Mouse (Mus musculus) lung, adult 18-20 months (tissue): ENCODE measurements at regions not wholly inside any gene's neighbourhood (a gene's known extent, or its start where the extent isn't known, plus 50 kb on each side); places are given as distances from the start of the nearest gene placed in this dataset.

ENCODE experiments used
- DNase-seq, 2 experiments: peaks; one replicate each; pipeline ENCODE4 v3.0.0; 2022; ENCODE audit warnings: mixed read lengths in 2 of 2

- DNase-seq = no peak
These were observed 80.0 kb downstream of the Tex36 start for GRCm38 (mm10) chr7:133521936-133522335.

- DNase-seq = no peak
These were observed 83.0 kb downstream of the Tex36 start for GRCm38 (mm10) chr7:133518926-133519325.

GRCm38 (mm10) chr7:133517576-133517975 lies 84.4 kb downstream of the Tex36 start:
- no peak for DNase-seq

GRCm38 (mm10) chr7:133510926-133511325 lies 91.0 kb downstream of the Tex36 start:
- DNase-seq = no peak

GRCm38 (mm10) chr7:133509486-133509885 lies 92.5 kb downstream of the Tex36 start:
- no peak for DNase-seq

GRCm38 (mm10) chr7:133508370-133509012 lies 93.5 kb downstream of the Tex36 start:
- no peak for DNase-seq

- DNase-seq = no peak
These were observed 96.3 kb downstream of the Tex36 start for GRCm38 (mm10) chr7:133505628-133506027.

- no peak for DNase-seq
These were observed 98.0 kb downstream of the Tex36 start for GRCm38 (mm10) chr7:133503946-133504345.

GRCm38 (mm10) chr7:133502731-133503130 lies 99.2 kb downstream of the Tex36 start:
- no peak for DNase-seq

GRCm38 (mm10) chr7:133497551-133497950 lies 104.4 kb downstream of the Tex36 start:
- DNase-seq = no peak

GRCm38 (mm10) chr7:133494982-133495550 lies 106.9 kb downstream of the Tex36 start:
- DNase-seq = no peak

GRCm38 (mm10) chr7:133494256-133494981 lies 107.5 kb downstream of the Tex36 start:
- peak in 1 of 2 experiments; percentile 5 for DNase-seq

- no peak for DNase-seq
These were observed 109.3 kb downstream of the Tex36 start for GRCm38 (mm10) chr7:133492626-133493025.

- DNase-seq = peak in 1 of 2 experiments; percentile 30
These were observed 113.9 kb downstream of the Tex36 start for GRCm38 (mm10) chr7:133487887-133488630.

GRCm38 (mm10) chr7:133484430-133484841 lies 117.5 kb downstream of the Tex36 start:
- no peak for DNase-seq

- no peak for DNase-seq
These were observed 120.4 kb downstream of the Tex36 start for GRCm38 (mm10) chr7:133481529-133481928.

GRCm38 (mm10) chr7:133479679-133480078 lies 122.3 kb downstream of the Tex36 start:
- no peak for DNase-seq

GRCm38 (mm10) chr7:133477933-133478332 lies 124.0 kb downstream of the Tex36 start:
- no peak for DNase-seq

GRCm38 (mm10) chr7:133477221-133477620 lies 124.7 kb downstream of the Tex36 start:
- DNase-seq = no peak

GRCm38 (mm10) chr7:133471706-133472105 lies 130.3 kb downstream of the Tex36 start:
- DNase-seq = no peak

- DNase-seq = no peak
These were observed 131.4 kb downstream of the Tex36 start for GRCm38 (mm10) chr7:133470620-133470958.

GRCm38 (mm10) chr7:133469952-133470619 lies 131.9 kb downstream of the Tex36 start:
- DNase-seq = peak in 1 of 2 experiments; percentile 9

GRCm38 (mm10) chr7:133469106-133469505 lies 132.9 kb downstream of the Tex36 start:
- DNase-seq = no peak
